Mouse (Mus musculus): Measurements from ENCODE around the gene Arl15. TPM values are rescaled to one million over a fixed set of nuclear protein-coding genes. Genes with fewer than 3 reads are reported as not detected.

The Arl15 gene
- total and polyA plus RNA-seq, 2 experiments from 2014 or later = 13.6 to 32.6 TPM

DNA sequence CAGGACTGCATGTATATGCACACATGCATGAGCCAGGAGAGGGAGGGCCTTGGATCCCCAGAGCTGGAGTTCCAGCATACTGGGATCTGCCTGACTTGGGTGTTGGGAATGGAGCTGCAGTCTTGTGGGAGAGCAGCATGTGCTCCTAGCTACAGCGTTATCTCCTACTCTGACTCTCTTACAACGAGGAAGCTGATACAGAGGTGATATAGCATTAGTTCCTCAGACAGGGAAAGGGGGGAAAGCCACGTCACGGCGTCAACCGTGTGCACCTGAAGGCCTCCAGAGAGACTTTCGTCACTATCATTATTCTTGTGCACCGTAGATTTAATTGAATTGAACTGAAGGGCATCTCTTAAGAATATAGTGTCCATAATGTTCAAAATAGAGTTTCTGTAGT is 286.2 kb downstream of the Arl15 start:
- DNase-seq (ENCODE audit: low spot score) (no peak), ATAC-seq (no peak)
- Histone ChIP-seq H3K27ac (no peak overlapping the region), H3K4me3 (ENCODE audit: low read length) (no peak overlapping the region), H3K4me1 (ENCODE audit: insufficient read depth, low read length) (0 out of 2 replicates have a peak, but pooled peaks cover 3% of the 10 kb centered on the region), H3K4me2 (ENCODE audit: low read depth, low read length) (no peak overlapping the region), H3K9me3 (ENCODE audit: low read length) (no peaks in the 10 kb centered on the region), H3K9ac (replicated peaks; ENCODE audit: low read length) (no peak overlapping the region), H3K36me3 (ENCODE audit: insufficient read depth, low read length) (no peaks in the 10 kb centered on the region), H3K27me3 (ENCODE audit: insufficient read depth, low read length) (no peaks in the 10 kb centered on the region)
- TF ChIP-seq CTCF (IDR thresholded peaks at IDR 0.05; ENCODE audit: low read depth) = no peak
- 88% methylated on average over 8 of the region's 8 CpGs for WGBS

DNA sequence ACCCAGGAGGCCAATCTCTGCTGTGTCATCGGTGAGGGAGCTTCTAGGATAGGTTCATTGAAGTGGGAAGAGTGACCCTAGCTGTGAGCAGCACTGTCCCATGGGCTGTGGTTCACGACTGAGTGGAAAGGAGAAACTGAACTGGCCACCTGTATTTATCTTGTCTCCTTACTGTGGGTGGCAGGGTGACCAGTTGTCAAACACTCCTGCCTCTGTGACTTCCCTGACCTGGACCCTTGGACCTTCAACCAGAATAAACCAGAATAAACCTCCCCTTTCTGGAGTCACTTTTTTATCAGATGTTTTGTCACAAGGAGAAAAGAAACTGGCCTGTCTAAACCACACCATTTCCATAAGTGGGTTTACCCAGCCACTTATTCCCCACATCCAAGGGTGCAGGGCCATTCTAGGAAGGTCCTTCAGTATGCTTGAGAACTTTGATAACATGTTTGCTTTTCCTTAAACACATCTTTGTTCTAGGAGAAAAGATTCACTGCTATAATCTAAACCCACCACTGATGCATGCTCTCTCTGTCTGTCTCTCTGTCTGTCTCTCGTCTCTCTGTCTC is 289.3 kb downstream of the Arl15 start:
- TF ChIP-seq CTCF (IDR thresholded peaks at IDR 0.05; ENCODE audit: low read depth) = no peak
- no peaks in the 10 kb centered on the region for H3K9me3 ChIP-seq (ENCODE audit: low read length)
- no peaks in the 10 kb centered on the region for H3K36me3 ChIP-seq (ENCODE audit: insufficient read depth, low read length)
- 85% methylated on average over 3 of the region's 3 CpGs for WGBS
- no peaks in the 10 kb centered on the region for H3K27me3 ChIP-seq (ENCODE audit: insufficient read depth, low read length)
- ATAC-seq (no peak), DNase-seq (ENCODE audit: low spot score) (no peak)
- H3K4me3 ChIP-seq (ENCODE audit: low read length) = no peak overlapping the region
- H3K9ac ChIP-seq (replicated peaks; ENCODE audit: low read length) = no peak overlapping the region
- no peaks in the 10 kb centered on the region for H3K4me1 ChIP-seq (ENCODE audit: insufficient read depth, low read length)
- H3K4me2 ChIP-seq (ENCODE audit: low read depth, low read length) = no peak overlapping the region
- no peak overlapping the region for H3K27ac ChIP-seq

DNA sequence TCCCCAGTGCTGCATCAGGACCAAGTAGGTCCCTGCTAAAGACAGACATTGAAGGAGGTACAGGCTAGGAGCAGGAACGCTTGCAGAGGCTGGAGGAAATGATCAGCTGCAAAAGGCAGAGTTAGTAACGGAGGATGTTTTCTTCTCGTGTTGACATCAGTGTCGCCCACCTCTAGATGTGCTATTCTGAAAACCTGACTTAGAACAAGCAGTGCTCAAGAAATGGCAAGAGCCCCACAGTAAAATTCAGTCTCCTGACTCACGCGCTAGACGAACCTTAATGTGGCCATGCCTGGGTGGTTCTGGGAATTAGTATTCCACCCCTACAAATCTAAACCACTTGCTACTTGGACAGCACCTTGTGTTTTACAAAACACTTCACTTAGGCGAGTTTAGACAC is 291.1 kb downstream of the Arl15 start:
- no peaks in the 10 kb centered on the region for H3K9me3 ChIP-seq (ENCODE audit: low read length)
- no peak overlapping the region for H3K27ac ChIP-seq
- no peaks in the 10 kb centered on the region for H3K27me3 ChIP-seq (ENCODE audit: insufficient read depth, low read length)
- H3K36me3 ChIP-seq (ENCODE audit: insufficient read depth, low read length) = no peaks in the 10 kb centered on the region
- DNase-seq (ENCODE audit: low spot score) (no peak), ATAC-seq (no peak)
- TF ChIP-seq CTCF (IDR thresholded peaks at IDR 0.05; ENCODE audit: low read depth) = no peak
- WGBS = 80% methylated on average over 8 of the region's 8 CpGs
- no peaks in the 10 kb centered on the region for H3K4me1 ChIP-seq (ENCODE audit: insufficient read depth, low read length)
- H3K4me3 ChIP-seq (ENCODE audit: low read length) = no peak overlapping the region
- H3K4me2 ChIP-seq (ENCODE audit: low read depth, low read length) = no peak overlapping the region
- no peak overlapping the region for H3K9ac ChIP-seq (replicated peaks; ENCODE audit: low read length)

DNA sequence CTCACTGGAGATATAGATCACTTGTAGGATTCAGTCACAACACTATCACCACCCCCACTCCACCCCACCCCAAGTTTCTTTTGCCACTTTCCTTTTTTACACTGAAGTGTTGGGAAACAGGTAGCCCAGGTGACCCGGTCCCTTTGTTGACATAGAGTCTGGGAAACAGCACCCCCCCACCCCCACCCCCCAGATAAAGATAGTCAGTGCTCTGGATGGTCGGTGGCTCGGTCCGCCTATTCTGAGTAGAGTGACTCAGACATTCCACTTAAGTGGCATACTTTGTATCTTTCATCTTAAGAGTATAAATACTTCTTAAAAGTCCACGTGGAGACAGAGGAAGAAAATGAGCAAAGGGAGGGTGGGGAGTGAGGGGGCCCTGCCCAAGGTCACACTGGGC is 292.0 kb downstream of the Arl15 start:
- Histone ChIP-seq H3K27ac (no peak overlapping the region), H3K27me3 (ENCODE audit: insufficient read depth, low read length) (no peaks in the 10 kb centered on the region), H3K4me3 (ENCODE audit: low read length) (no peak overlapping the region), H3K9me3 (ENCODE audit: low read length) (no peaks in the 10 kb centered on the region), H3K36me3 (ENCODE audit: insufficient read depth, low read length) (no peaks in the 10 kb centered on the region), H3K4me1 (ENCODE audit: insufficient read depth, low read length) (no peaks in the 10 kb centered on the region), H3K9ac (replicated peaks; ENCODE audit: low read length) (no peak overlapping the region), H3K4me2 (ENCODE audit: low read depth, low read length) (no peak overlapping the region)
- no peak for DNase-seq (ENCODE audit: low spot score)
- ATAC-seq = no peak
- 85% methylated on average over 5 of the region's 5 CpGs for WGBS
- no peak for TF ChIP-seq CTCF (IDR thresholded peaks at IDR 0.05; ENCODE audit: low read depth)

DNA sequence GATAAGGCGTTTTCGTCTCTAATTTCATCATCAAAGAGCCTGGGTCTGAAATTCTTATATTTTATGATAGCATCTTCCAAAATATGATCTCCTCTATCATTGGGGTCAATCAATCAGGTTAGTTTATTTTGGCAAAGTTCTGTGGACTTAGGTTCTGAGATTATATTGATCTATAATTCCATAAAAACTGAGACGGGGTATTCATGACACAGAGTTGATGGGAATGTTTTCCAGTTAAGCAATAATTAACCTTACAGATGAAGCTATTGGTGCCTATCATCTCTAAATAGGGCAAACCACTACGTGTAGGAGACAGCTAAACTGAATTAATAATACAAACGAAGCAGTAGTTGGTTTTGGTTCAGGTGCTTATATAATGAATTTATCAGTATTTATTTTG is 292.5 kb downstream of the Arl15 start:
- Histone ChIP-seq H3K9me3 (ENCODE audit: low read length) (no peaks in the 10 kb centered on the region), H3K4me3 (ENCODE audit: low read length) (no peak overlapping the region), H3K4me2 (ENCODE audit: low read depth, low read length) (no peak overlapping the region), H3K27ac (no peak overlapping the region), H3K9ac (replicated peaks; ENCODE audit: low read length) (no peak overlapping the region), H3K36me3 (ENCODE audit: insufficient read depth, low read length) (no peaks in the 10 kb centered on the region), H3K27me3 (ENCODE audit: insufficient read depth, low read length) (no peaks in the 10 kb centered on the region), H3K4me1 (ENCODE audit: insufficient read depth, low read length) (no peaks in the 10 kb centered on the region)
- ATAC-seq (no peak), DNase-seq (ENCODE audit: low spot score) (no peak)
- TF ChIP-seq CTCF (IDR thresholded peaks at IDR 0.05; ENCODE audit: low read depth) = no peak
- 94% methylated on average over 5 of the region's 5 CpGs for WGBS

DNA sequence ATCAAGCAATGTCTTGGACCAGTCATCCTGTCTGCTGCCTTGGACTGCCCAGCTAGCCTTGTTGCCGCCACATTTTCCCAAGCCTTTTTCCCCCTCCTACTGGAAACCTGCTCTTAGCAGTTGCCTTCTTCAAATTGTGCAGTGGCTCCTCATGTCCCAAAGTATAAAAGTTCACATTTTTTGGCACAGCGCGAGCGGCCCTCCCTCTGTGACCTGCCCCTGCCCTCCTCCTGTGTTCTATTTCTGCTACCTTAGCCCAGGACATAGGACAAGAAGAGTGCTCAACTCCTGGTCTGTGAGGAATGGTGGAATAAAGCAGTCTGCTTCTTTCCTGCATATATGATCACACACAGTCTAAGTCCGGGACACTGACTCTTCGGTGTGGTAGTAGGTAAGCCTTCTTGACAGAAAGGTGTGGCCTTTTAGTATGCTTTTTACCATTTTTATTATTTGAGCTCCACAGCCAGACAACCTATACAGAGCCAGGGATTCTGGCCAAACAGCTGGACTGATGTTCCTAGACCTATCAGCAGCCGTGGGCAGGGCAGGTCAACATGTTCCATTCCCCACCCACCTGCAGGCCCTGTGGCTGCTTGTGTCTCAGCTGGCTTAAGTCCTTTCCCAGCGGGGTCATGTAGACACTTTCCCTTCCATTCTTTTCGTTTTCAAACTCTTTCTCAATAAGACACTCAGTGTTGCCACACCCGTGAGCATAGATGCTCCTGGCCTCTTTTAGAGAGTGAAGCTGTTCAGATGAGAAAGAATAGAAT is 293.6 kb downstream of the Arl15 start:
- no peaks in the 10 kb centered on the region for H3K4me1 ChIP-seq (ENCODE audit: insufficient read depth, low read length)
- no peak for DNase-seq (ENCODE audit: low spot score)
- H3K9ac ChIP-seq (replicated peaks; ENCODE audit: low read length) = no peak overlapping the region
- no peaks in the 10 kb centered on the region for H3K27me3 ChIP-seq (ENCODE audit: insufficient read depth, low read length)
- H3K4me3 ChIP-seq (ENCODE audit: low read length) = no peak overlapping the region
- H3K9me3 ChIP-seq (ENCODE audit: low read length) = no peaks in the 10 kb centered on the region
- no peak for ATAC-seq
- no peak overlapping the region for H3K4me2 ChIP-seq (ENCODE audit: low read depth, low read length)
- no peak for TF ChIP-seq CTCF (IDR thresholded peaks at IDR 0.05; ENCODE audit: low read depth)
- 94% methylated on average over 10 of the region's 10 CpGs for whole genome bisulfite sequencing
- no peaks in the 10 kb centered on the region for H3K36me3 ChIP-seq (ENCODE audit: insufficient read depth, low read length)
- H3K27ac ChIP-seq = no peak overlapping the region

DNA sequence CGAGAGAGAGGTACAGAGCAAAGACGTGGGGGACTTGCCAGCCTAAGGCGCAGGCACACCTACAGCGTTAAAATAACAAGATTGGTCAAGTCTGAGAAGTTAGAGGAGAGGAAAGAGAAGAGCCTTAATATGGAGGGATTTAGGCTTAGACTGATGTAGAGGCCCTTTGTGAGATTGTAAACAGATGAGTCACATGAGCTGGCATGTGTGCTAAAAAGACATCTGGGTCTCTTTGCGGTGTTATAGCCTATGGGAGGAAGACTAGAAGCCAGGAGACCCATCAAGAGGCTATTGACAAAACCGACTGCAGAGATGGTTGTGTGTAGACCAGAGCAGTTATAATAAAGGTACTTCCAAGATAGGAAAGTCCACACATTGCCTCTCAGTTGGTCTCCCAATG is 296.5 kb downstream of the Arl15 start:
- Histone ChIP-seq H3K27ac (no peak overlapping the region), H3K4me1 (ENCODE audit: insufficient read depth, low read length) (no peaks in the 10 kb centered on the region), H3K9me3 (ENCODE audit: low read length) (no peaks in the 10 kb centered on the region), H3K36me3 (ENCODE audit: insufficient read depth, low read length) (no peaks in the 10 kb centered on the region), H3K9ac (replicated peaks; ENCODE audit: low read length) (no peak overlapping the region), H3K27me3 (ENCODE audit: insufficient read depth, low read length) (no peaks in the 10 kb centered on the region), H3K4me2 (ENCODE audit: low read depth, low read length) (no peak overlapping the region), H3K4me3 (ENCODE audit: low read length) (no peak overlapping the region)
- no peak for DNase-seq (ENCODE audit: low spot score)
- no peak for ATAC-seq
- WGBS = 95% methylated on average over 6 of the region's 6 CpGs
- TF ChIP-seq CTCF (IDR thresholded peaks at IDR 0.05; ENCODE audit: low read depth) = no peak

Data from hindbrain, postnatal 0 days (tissue).